Mouse (Mus musculus) spleen, adult 2 months (tissue): Measurements from ENCODE around the gene Hsd17b6. TPM values are rescaled to one million over a fixed set of nuclear protein-coding genes. Genes with fewer than 3 reads are reported as not detected.
A peak's percentile ranks its signal among the peaks of the same experiment; 100 is the strongest.

Experiments
- DNase-seq, 2 experiments: peaks; one replicate each; pipeline versions ENCODE4 v3.0.0 to v3.0.0-alpha.2; 2012 to 2021; ENCODE audit warnings: low spot score in 2 of 2, low read depth in 1 of 2
- H3K27ac ChIP-seq: fragments of 200-500 bp; 2 replicates; pipeline ENCODE4 v1.5.1; 2012; ENCODE audit warnings: low read length, inconsistent platforms; ENCODE audit not compliant: insufficient read depth
- H3K27me3 ChIP-seq: fragments of 200-500 bp; 2 replicates; pipeline ENCODE4 v1.6.1; 2012; ENCODE audit warnings: mild to moderate bottlenecking, moderate library complexity, low read length, inconsistent platforms; ENCODE audit not compliant: control insufficient read depth, insufficient read depth
- H3K36me3 ChIP-seq: fragments of 200-500 bp; 2 replicates; pipeline ENCODE4 v1.6.1; 2012; ENCODE audit warnings: mild to moderate bottlenecking, low read length, inconsistent platforms; ENCODE audit not compliant: control insufficient read depth, insufficient read depth
- H3K4me1 ChIP-seq: fragments of 200-500 bp; 2 replicates; pipeline ENCODE4 v1.6.1; 2011; ENCODE audit warnings: inconsistent platforms; ENCODE audit not compliant: control insufficient read depth, insufficient read depth, insufficient read length
- H3K4me3 ChIP-seq: fragments of 200-500 bp; 2 replicates; pipeline ENCODE4 v1.5.1; 2011; ENCODE audit warnings: mild to moderate bottlenecking, inconsistent platforms; ENCODE audit not compliant: insufficient read depth, insufficient read length; ENCODE audit errors: extremely low read depth
- CTCF ChIP-seq: fragments of 200-500 bp; IDR thresholded peaks from 2 replicates; pipeline ENCODE4 v1.5.1; 2011; ENCODE audit warnings: mild to moderate bottlenecking, inconsistent platforms; ENCODE audit not compliant: insufficient read depth, insufficient read length, insufficient replicate concordance; ENCODE audit errors: extremely low read depth
- POLR2A ChIP-seq: fragments of 200-500 bp; IDR thresholded peaks from 2 replicates; pipeline ENCODE4 v1.6.1; 2011; ENCODE audit warnings: low read depth, low read length, inconsistent platforms
- WGBS: fragments of 180-500 bp; shearing (Covaris S2); methylation state at CpG from one replicate; pipeline ENCODE4 v1.1.7; 2018; 5-methylcytosine and 5-hydroxymethylcytosine counted together
- polyA plus RNA-seq: library from polyadenylated mRNA; depleted of rRNA; stranded (reverse); fragments of >200 nt; gene quantifications from 2 replicates; pipeline ENCODE4 v1.2.3, GENCODE M21; 2012

Hsd17b6 gene
- polyA plus RNA-seq, 1 experiment = not detected

- 9% methylated on average over 10 of the region's 10 CpGs for WGBS
- Histone ChIP-seq H3K27me3 (no peaks in the 10 kb centered on the region), H3K27ac (0 out of 2 replicates have a peak overlapping the region, but pooled peaks have one; percentile 33), H3K4me1 (peaks cover 10% of the 10 kb centered on the region), H3K4me3 (peak overlapping the region; percentile 98), H3K36me3 (peaks cover 13% of the 10 kb centered on the region)
- TF ChIP-seq CTCF = no peak
- no peak for TF ChIP-seq POLR2A
- DNase-seq = no peak
Measured at GRCm38 (mm10) chr10:128036746-128037425, 29.5 kb upstream of the Hsd17b6 start.

DNA sequence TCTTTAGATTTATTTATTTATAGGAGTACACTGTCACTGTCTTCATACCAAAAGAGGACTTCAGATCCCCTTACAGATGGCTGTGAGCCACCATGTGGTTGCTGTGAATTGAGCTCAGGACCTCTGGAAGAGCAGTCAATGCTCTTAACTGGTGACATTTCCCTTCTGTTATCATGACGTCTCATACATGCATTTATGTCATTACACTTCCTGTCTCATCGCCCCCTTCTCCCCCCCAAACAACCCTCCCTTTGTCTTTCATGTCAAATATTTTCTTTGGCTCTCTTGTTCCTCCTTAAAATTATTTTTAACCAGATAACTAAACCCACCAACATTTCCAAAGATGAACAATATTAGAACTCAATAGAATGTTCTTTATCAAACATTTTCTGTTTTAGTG is 23.4 kb upstream of the Hsd17b6 start:
- Histone ChIP-seq H3K27ac (no peak overlapping the region), H3K4me1 (0 out of 2 replicates have a peak, but pooled peaks cover 4% of the 10 kb centered on the region), H3K27me3 (no peaks in the 10 kb centered on the region), H3K36me3 (peaks cover 1% of the 10 kb centered on the region; the same call in 1 of the 2 replicates), H3K4me3 (no peak overlapping the region)
- 55% methylated on average over 2 of the region's 2 CpGs for WGBS
- DNase-seq = no peak
- TF ChIP-seq POLR2A = no peak

DNA sequence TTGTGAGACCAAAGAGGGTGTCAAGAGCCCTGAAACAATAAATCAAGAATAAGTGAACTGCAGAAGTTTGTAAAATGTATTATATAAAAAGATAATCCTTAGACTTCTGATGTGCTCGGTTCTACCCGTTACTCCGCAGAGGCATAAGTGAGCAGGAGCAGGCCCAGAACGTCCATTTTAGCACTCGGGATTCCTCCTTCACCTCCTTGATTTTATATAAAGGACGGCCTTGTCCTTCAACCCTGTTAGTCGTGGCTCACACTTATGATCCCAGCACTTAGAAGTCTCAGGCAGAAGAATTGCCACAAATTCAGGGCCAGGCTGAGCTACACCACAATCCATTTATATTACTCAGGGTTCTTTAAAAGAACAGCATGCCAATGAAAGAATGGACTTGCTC is 22.5 kb upstream of the Hsd17b6 start:
- TF ChIP-seq CTCF (no peak), POLR2A (no peak)
- Histone ChIP-seq H3K27me3 (no peaks in the 10 kb centered on the region), H3K4me1 (0 out of 2 replicates have a peak, but pooled peaks cover 4% of the 10 kb centered on the region), H3K36me3 (peaks cover 1% of the 10 kb centered on the region; the same call in 1 of the 2 replicates), H3K27ac (no peak overlapping the region), H3K4me3 (no peak overlapping the region)
- WGBS = 95% methylated on average over 7 of the region's 7 CpGs
- no peak for DNase-seq

- H3K36me3 ChIP-seq = peaks cover 10% of the 10 kb centered on the region
- no peak overlapping the region for H3K4me3 ChIP-seq
- H3K27ac ChIP-seq = no peak overlapping the region
- no peak for DNase-seq
- no peaks in the 10 kb centered on the region for H3K4me1 ChIP-seq
- WGBS = 96% methylated on average over 10 of the region's 10 CpGs
- H3K27me3 ChIP-seq = no peaks in the 10 kb centered on the region
- TF ChIP-seq CTCF (no peak), POLR2A (no peak)
Measured at GRCm38 (mm10) chr10:128023496-128023895, 16.1 kb upstream of the Hsd17b6 start.

DNA sequence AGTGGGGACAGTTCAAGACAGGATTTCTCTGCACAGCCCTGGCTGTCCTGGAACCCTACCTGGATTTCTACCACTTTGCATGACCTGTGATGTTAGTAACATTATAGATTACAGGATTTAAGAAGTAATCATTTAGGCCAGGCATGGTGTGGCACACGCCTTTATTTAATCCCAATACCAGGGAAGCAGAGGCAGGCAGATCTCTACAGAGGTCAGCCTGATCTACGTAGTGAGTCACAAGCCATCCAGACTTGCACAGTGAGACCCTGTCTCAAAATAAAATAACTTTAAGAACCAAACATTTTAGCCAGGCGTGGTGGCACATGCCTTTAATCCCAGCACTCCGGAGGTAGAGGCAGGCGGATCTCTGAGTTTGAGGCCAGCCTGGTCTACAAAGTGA is 14.8 kb upstream of the Hsd17b6 start:
- Histone ChIP-seq H3K4me3 (no peak overlapping the region), H3K4me1 (no peaks in the 10 kb centered on the region), H3K27ac (no peak overlapping the region), H3K27me3 (no peaks in the 10 kb centered on the region), H3K36me3 (peaks cover 10% of the 10 kb centered on the region)
- DNase-seq = no peak
- 96% methylated on average over 5 of the region's 5 CpGs for WGBS
- no peak for TF ChIP-seq CTCF
- TF ChIP-seq POLR2A = no peak

- H3K36me3 ChIP-seq = peaks cover 2% of the 10 kb centered on the region; the same call in 1 of the 2 replicates
- no peak within 1 kb of the TSS for H3K27ac ChIP-seq
- TF ChIP-seq POLR2A (no peak), CTCF (no peak)
- no peaks in the 10 kb centered on the region for H3K27me3 ChIP-seq
- no peaks in the 10 kb centered on the region for H3K4me1 ChIP-seq
- peak in 1 of 2 experiments; percentile 81 for DNase-seq
- 3% methylated on average over 31 of the region's 31 CpGs for WGBS
- peak within 1 kb of the TSS; percentile 73 for H3K4me3 ChIP-seq
Measured at GRCm38 (mm10) chr10:128015068-128015934, 7.9 kb upstream of the Hsd17b6 start, which contains the start of gene Prim1. Prim1 (plus strand) TSS chr10:128015168.
